Mouse (Mus musculus): ENCODE data around the gene Gpr182.

The Gpr182 gene

DNA sequence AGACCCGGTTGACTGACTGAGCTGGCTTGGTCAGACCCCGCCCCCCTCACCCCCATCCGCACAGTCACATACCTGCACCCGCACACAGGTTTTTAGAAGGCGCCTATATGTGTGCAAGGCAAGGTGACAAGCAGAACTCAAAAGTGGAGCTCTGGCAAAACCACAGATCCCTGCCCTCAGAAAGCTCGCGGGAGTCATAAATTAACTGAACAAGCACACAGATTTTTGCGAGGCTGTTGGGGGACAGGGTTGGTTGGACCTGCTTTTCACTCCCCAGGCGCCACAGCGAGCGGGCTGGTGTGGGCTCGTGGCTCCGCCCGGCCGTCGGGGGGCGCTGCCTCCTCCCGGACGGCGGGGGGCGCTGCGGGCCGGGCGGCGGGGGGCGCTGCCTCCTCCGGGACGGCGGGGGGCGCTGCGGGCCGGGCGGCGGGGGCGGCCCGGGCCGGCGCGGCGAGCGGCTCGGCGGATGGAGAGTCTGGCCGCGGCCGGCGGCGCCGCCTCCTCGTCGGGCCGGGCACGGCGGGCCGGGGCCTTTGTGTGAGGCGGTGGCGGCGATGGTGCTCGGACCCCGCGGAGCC is 12.4 kb downstream of the Gpr182 start, which contains the start of gene Zbtb39:
Gene Zbtb39, plus strand, starts transcription at position 456 of the 578 bp plus-strand sequence.
- intact Hi-C loops (cut with DNase I): loop anchor here (5.0 kb wide), 1 partner anchor 62 kb away; no protein-coding TSS in a partner anchor

DNA sequence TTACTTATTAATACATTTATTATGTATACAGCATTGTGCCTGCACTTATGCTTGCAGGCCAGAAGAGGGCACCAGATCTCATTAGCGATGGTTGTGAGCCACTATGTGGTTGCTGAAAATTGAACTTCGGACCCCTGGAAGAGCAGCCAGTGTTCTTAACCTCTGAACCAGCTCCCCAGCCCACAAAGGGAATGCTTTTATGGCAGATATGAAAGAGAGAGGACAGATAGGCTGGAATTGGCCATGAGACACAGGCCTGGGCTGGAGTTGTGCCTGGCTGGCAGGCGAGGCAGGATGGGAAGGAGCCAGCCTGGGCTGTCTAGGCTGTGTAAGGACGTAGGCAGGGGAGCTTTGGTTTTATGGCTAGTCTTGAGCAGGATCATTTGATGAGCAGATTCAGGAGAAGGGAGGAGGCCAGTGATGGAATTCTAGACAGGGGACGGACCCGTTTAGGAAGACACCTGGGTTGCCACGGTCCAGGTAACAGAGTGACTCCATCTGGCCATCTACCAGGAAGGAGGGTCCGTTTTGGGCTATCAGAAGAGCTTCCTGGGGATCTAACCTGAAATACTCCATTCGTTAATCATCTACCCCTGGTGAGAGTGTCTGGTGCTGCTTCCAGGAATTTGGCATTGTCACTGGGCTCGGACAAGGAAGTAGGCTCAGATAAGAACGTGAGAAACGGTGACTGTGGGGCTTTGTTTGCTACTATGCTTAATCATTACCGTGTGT is 13.2 kb downstream of the Gpr182 start:
- intact Hi-C loops (cut with DNase I): loop anchor here (5.0 kb wide), 1 partner anchor 61 kb away; no protein-coding TSS in a partner anchor

DNA sequence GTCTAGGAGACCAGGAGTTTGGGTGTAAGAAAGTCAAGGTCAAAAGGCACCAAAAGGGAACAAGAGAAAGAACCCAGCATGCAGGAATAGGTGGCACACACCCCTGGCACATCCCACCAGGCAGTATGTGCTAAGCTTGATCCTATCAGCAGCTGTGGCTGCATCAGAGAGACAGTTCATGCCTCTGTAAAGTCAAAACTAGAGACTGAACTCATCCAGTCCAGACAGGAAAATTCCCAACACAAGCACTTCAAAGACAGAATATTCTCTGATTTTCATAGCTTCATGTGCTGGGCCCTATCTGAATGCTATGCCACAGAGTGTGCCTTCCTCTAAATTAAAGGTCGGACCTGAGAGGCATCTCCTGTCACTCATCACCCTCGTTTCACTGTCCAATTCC is 14.0 kb downstream of the Gpr182 start:
- intact Hi-C loops (cut with DNase I): loop anchor here (5.0 kb wide), 1 partner anchor 60 kb away; no protein-coding TSS in a partner anchor

- intact Hi-C loops (cut with DNase I): loop anchor here (5.0 kb wide), 1 partner anchor 60 kb away; no protein-coding TSS in a partner anchor
Measured at GRCm38 (mm10) chr10:127736916-127737315, 14.6 kb downstream of the Gpr182 start.

- intact Hi-C loops (cut with DNase I): loop anchor here (5.0 kb wide), 1 partner anchor 59 kb away; no protein-coding TSS in a partner anchor
Measured at GRCm38 (mm10) chr10:127736266-127736665, 15.3 kb downstream of the Gpr182 start.

DNA sequence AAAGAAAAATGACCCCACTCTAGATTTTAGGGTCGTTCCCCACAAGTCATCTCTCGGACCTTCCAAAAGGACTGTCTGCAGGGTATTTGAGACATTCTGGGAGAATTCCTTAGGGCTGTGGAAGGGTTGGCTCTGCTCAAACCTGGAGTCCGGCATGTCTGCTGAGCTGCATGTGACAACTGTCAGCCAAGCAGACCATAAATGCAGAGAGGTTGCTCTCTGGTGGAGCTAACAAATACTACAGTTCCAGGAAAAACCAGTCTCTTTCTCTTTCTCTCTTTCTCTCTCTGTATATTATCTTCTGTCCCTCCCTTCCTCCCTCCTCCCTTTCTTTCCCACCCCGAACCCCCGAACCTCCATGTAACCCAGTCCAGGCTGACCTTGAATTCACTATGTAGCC is 17.1 kb downstream of the Gpr182 start:
- intact Hi-C loops (cut with DNase I): loop anchor here (2.0 kb wide), 2 partner anchors 42 to 202 kb away; no protein-coding TSS in a partner anchor

DNA sequence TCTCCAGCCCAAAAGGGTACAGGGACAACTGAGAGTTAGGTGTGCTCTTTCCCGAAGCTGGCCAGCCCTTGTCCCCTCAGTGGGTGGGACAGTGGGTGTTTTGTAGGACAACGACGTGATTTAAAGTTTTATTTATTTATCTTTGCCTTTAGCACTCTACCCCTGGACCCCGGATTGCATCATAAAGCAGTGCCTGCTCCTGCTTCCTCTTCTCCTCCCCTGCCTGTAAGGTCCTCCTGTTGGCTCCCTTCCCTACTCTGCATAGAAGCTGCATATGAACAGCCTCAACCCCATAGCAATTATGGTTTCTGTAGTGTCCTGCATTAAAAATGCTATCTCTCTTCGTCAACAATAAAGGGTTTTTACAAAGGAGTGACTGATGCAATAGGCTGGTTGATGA is 20.1 kb downstream of the Gpr182 start:
- intact Hi-C loops (cut with DNase I): no loop called here

DNA sequence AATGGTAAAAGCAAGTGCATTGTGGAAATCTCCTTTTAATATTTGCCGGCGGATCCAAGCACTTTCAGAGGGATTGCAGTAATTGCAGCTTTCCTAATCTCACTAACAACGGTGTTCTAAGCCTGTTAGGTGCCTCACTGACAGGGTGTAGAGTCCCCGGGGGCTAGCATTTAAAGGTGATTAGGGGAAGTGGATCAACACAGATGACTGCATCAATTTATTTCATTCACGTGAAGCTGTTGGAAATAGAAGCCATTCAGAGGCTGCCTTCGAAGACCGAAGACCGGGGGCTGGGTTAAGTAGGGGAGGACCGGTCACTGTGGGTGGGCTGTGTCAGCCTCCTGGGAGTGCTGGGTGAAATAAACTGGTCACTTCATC is 20.6 kb downstream of the Gpr182 start:
- intact Hi-C loops (cut with DNase I): no loop called here

DNA sequence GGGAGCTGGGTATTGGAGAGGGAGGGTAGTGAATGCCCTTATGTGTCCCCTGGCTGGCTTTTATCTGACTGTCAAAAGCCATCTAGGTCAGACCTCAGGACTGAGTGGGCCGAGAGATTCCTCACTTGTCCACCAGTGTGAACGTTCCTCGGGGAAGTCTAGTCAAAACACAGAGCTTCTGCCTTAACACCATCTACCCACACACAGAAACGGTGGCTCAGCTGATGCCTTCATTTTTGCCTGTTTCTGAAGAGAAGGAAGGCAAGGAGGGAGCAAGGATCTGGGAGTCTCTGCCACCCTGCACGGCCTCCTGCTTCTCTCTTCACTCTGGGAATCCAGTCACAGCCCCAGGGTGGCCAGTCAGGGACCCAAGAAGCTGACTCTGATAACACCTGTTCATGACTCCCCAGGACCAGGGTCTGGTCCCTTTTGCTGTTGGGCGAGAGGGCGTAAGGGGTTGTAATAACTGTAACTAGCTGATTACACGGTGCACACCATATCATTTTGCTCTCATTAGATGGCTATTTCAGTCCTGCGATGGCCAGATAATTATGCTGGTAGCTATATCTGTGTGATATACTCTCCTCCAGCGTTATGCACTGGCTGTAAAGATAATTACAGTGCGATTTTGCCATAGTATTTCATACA is 21.1 kb downstream of the Gpr182 start:
- intact Hi-C loops (cut with DNase I): no loop called here

DNA sequence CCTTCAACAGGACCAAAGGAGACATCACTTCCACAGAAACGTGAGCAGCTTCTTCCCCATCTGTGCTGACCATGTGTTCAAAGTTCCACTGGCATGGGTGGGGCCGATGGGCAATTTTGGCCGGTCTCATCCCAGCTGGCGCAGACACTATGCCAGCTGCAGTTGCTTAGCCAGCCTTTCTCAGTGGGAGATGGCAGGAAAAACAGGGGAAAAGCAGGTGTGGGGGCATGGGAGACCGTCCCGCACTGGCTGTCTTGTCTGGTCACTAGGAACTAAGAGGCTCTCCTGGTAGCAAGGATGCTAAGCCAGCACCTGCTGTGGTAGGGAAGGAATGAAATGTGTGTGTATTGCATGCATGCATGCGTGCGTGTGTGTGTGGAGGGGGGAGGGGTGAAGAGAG is 23.1 kb downstream of the Gpr182 start:
- intact Hi-C loops (cut with DNase I): no loop called here

- intact Hi-C loops (cut with DNase I): no loop called here
Measured at GRCm38 (mm10) chr10:127725136-127725535, 26.4 kb downstream of the Gpr182 start.

DNA sequence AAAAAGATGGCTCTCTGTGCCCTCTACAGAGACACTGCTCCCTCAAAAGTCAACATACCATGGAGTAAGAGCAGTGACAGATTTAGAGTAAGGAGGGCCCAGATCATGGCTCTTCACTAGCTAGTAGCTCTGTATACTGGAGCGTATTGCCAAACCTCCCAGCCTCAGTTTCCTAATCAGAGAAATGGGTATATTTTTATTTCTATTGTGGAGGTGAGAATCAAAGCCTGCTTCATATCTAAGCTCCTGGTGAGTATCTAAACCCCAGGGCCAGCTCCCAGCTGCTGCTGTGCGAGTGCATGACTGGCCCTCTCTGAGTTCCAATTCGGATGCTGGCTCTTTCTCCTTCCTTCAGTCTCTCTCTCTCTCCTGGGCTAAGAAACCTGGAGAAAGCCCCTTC is 27.4 kb downstream of the Gpr182 start, which contains the start of gene Tac2:
Gene Tac2, plus strand, starts transcription at position 301 of the 400 bp plus-strand sequence.
- intact Hi-C loops (cut with DNase I): no loop called here

DNA sequence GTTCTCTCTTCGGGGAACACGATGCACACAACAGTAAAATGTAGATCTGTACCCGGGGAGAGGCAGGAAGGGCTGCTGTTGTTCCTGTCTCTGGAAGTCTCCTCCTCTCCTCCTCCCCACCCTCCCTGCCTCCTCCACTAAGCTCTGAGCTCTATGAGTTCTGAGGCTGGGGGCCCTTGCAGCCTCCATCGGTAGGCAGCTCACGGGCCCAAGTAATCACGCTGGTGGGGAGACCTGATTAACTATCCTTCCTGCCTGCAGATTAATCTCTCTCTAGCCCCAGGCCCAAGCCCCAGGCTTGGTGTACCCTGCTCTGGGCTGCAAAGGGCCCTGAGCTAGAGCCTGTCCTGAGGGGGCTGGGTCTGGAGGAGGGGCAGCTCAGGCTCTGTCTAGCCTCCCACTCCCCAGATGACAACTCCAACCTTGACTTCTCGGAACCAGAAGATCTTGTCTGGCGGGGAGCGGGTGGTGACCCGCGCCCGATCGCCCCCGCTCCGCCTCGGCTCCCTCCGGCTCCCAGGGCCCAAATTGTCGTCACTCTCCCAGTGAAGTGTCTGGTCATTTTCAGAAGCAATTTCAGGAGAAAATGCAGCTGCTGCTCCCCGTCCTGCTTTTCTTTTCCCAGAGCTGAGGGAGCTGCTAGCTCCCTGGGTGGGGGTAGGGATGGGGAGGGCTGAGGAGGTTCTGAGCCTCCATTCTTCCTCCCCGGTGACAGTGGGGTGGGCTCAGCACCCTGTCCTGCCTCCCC is 29.7 kb downstream of the Gpr182 start:
- intact Hi-C loops (cut with DNase I): no loop called here

DNA sequence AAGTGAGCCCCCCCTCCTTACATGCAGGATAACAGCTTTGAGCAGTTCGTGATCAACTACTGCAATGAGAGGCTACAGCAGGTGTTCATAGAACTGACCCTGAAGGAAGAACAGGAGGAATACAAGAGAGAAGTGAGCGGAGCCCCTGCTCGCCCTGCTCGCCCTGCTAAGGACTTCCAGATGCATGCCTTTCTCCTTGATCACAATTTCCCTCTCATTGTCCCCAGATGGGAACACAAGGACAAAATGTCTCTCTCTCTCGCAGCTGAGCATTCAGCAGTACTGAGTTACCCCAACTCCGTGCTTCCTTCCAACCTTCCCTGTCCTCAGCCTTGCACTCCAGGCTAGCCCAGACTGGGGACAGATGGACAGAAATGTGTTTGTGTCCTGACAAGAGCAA is 38.8 kb downstream of the Gpr182 start:
- intact Hi-C loops (cut with DNase I): no loop called here

DNA sequence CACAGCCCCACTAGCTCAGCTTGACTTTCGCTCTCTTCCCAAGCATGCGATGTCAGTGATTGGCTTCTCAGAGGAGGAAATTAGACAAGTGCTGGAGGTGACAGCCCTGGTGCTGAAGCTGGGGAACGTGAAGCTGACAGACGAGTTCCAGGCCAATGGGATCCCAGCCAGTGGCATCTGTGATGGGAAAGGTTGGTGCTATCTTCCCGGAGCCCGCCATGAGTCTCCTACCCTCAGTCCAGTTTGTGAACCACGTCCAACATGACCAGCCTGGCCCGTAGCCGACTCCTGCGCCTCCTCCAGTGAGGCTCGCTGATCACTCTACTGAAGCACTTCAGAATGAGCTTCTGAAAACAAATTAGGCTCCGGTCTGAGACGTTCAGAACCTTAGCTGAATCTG is 41.2 kb downstream of the Gpr182 start:
- intact Hi-C loops (cut with DNase I): no loop called here

DNA sequence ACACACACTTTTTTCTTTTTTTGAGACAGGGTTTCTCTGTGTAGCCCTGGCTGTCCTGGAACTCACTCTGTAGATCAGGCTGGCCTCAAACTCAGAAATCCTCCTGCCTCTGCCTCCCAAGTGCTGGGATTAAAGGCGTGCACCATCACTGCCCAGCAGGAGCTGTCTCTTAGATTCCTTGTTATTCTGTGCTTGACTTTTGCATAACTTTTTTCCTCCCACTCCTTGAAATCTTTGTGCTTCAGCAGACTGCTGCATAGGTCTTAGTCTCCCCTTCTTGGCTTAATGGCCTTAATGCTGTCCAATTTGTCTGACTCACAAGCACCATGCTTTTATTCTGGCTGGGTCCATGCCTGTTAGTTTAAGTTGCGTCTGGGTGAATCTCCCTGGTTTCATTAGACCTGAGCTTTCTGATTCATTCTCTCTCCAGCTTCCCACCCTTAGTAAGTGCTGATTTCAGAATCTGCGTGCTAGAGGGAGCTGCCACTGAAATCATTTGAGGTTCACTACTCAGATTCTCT is 42.6 kb downstream of the Gpr182 start:
- intact Hi-C loops (cut with DNase I): no loop called here

DNA sequence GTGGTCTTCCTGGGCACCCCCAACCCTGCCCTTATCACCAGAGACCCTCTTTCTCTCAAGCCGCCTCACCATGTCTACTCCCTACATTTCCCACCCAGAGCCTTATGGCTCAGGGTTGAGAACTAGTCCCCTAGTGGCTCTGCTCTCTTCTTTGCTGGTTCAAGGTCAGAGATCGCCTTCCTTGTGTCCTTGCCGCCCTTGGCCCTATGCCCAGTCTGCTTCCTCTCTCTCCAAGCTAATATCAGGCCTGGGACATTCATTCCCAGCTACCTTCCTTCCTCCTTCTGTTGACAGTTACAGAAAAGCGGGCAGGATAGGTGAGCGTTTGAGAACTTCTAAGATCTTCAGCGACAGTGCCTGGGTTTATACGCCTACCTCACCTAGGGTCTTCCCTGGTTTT is 43.8 kb downstream of the Gpr182 start:
- intact Hi-C loops (cut with DNase I): no loop called here

GRCm38 (mm10) chr10:127705783-127706182 is 45.7 kb downstream of the Gpr182 start:
- intact Hi-C loops (cut with DNase I): no loop called here

- intact Hi-C loops (cut with DNase I): no loop called here
Measured at GRCm38 (mm10) chr10:127704766-127705220, 46.7 kb downstream of the Gpr182 start, which contains the start of gene Myo1a. Gene Myo1a (plus strand): TSS chr10:127705170.

DNA sequence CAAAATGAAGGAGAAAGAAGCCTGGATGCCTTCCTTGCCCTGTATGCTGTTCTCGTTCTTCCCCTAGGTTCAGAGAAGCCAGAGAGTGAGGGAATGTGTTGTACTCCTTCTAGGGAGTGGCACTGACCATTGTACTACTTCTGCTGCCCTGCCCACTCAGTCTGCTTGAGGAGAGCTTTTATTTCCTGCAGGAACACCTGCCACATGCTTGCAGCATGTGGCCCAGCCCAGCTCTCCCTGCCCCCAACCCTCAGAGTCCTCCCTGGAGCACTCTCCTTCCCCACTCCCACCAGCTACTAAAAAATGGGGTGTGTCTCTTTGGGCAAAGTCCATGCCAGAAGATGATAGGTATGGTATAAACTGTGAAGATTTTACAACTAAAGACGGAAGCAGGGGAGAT is 47.2 kb downstream of the Gpr182 start:
- intact Hi-C loops (cut with DNase I): no loop called here

DNA sequence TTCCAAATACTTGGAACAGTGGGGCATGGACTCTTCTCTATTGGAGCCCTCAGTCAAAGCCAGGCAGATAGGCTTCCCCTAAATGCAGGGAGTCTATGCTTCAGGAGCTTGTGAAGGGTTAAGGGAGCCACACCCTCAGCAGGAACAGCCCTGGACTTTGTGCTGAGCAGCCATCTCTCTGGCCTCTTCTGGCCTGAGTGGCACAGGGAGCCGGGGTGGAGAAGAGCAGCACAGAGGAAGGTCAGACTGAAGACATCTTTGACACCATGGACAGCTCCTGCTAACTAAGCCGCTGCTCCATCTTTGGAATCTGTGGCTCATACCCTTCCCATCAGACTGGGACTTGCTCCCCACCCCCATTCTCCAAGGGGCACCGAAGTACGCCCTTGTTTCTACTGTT is 48.2 kb downstream of the Gpr182 start:
- intact Hi-C loops (cut with DNase I): no loop called here

Measured in adrenal gland (tissue).